Mouse (Mus musculus) stomach, postnatal 0 days (tissue): ENCODE data around the gene Ntrk2. TPM values are rescaled to one million over a fixed set of nuclear protein-coding genes. Genes with fewer than 3 reads are reported as not detected.

ENCODE experiments used
- ATAC-seq: fragments of 200-750 bp; cut with Nextera tagmentation; 2 replicates; pipeline ENCODE4 v1.8.0; 2017; ENCODE audit not compliant: low FRiP score, low TSS enrichment
- DNase-seq: peaks from one replicate; pipeline ENCODE4 v3.0.0-alpha.2; 2016; ENCODE audit warnings: low spot score
- H3K27ac ChIP-seq: fragments of 300-500 bp; sonication (generic); replicated peaks from 2 replicates; pipeline ENCODE4 v1.5.1; 2014; ENCODE audit warnings: mild to moderate bottlenecking, control low read depth
- H3K27me3 ChIP-seq: fragments of 300-500 bp; sonication (generic); 2 replicates; pipeline ENCODE4 v1.6.1; 2014; ENCODE audit warnings: low read length; ENCODE audit not compliant: control insufficient read depth, insufficient read depth
- H3K36me3 ChIP-seq: fragments of 300-500 bp; sonication (generic); 2 replicates; pipeline ENCODE4 v1.6.1; 2014; ENCODE audit warnings: low read length, mixed read lengths; ENCODE audit not compliant: control insufficient read depth, insufficient read depth
- H3K4me1 ChIP-seq: fragments of 300-500 bp; sonication (generic); replicated peaks from 2 replicates; pipeline ENCODE4 v1.6.1; 2014; ENCODE audit warnings: antibody characterized with exemption; ENCODE audit not compliant: control insufficient read depth, insufficient read depth
- H3K4me2 ChIP-seq: fragments of 300-500 bp; sonication (generic); replicated peaks from 2 replicates; pipeline ENCODE4 v1.6.1; 2014; ENCODE audit warnings: low read depth, mild to moderate bottlenecking, control low read depth, moderate library complexity
- H3K4me3 ChIP-seq: fragments of 300-500 bp; sonication (generic); 2 replicates; pipeline ENCODE4 v1.5.1; 2014; ENCODE audit warnings: low read depth, low read length, control low read depth
- H3K9ac ChIP-seq: fragments of 300-500 bp; sonication (generic); 2 replicates; pipeline ENCODE4 v1.6.1; 2014; ENCODE audit warnings: mild to moderate bottlenecking, low read length, control low read depth, mixed read lengths
- H3K9me3 ChIP-seq: fragments of 300-500 bp; sonication (generic); 2 replicates; pipeline ENCODE4 v1.6.1; 2016; ENCODE audit warnings: low read length; ENCODE audit not compliant: control insufficient read depth
- CTCF ChIP-seq: IDR thresholded peaks from 2 replicates; pipeline ENCODE4 v1.5.1; 2016; ENCODE audit warnings: antibody characterized with exemption, low read depth, mild to moderate bottlenecking, moderate library complexity
- EP300 ChIP-seq: optimal IDR thresholded peaks from 2 replicates; pipeline ENCODE3; 2016; ENCODE audit warnings: antibody characterized with exemption
- WGBS: fragments of 180-500 bp; shearing (Covaris S2); extraction: QIAGEN DNeasy Blood & Tissue Kit; methylation state at CpG from one replicate; pipeline ENCODE4 v1.1.7; 2014; 5-methylcytosine and 5-hydroxymethylcytosine counted together
- polyA plus RNA-seq: library from polyadenylated mRNA; unstranded; fragments of >200 nt; fragmentation: Nextera tagmentation; extraction: Ambion mirVana; gene quantifications from 2 replicates; pipeline ENCODE4 v1.2.1, GENCODE M21; 2015

Ntrk2 gene
- polyA plus RNA-seq, 1 experiment from 2014 or later: 1.7 TPM

DNA sequence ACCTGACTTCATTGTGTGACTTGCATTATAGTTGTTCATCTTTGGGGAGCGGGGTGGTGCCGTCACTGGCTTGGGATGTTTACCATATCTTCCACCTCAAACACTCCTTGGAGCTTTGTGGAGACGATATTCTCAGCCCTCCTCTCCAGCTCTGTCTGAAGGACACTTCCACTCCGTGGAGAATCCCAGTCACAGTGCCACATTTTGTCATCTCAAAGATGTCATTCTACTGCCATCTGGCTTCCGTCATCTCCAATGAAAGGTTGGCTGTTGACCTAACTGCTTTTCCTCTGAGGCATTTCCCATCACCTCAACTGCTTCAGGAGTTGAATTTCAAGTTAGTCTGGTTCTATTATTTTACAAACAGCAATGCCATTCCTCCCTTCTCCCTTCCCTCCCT, 376.3 kb downstream of the Ntrk2 start:
- 53% methylated on average over 5 of the region's 5 CpGs for WGBS

More for the DNA sequence above, 376.3 kb downstream of the Ntrk2 start:
- no peak overlapping the region for H3K4me3 ChIP-seq
- H3K27me3 ChIP-seq: no peaks in the 10 kb centered on the region
- no peaks in the 10 kb centered on the region for H3K4me1 ChIP-seq
- no peaks in the 10 kb centered on the region for H3K36me3 ChIP-seq
- no peak overlapping the region for H3K4me2 ChIP-seq
- no peak overlapping the region for H3K9ac ChIP-seq
- TF ChIP-seq CTCF: peak; percentile 53
- TF ChIP-seq EP300: no peak
- DNase-seq (no peak), ATAC-seq (no peak)
- H3K27ac ChIP-seq: no peak overlapping the region
- no peaks in the 10 kb centered on the region for H3K9me3 ChIP-seq

Other genes starting within 250 kb of the Ntrk2 start
- 5.8 and 6.9 TPM in 2 replicates for gene Slc28a3, start 195.7 kb upstream of the Ntrk2 start, polyA plus RNA-seq